11 mouse cellular contexts compared by ENCODE assay signal in the genomic region with DNA sequence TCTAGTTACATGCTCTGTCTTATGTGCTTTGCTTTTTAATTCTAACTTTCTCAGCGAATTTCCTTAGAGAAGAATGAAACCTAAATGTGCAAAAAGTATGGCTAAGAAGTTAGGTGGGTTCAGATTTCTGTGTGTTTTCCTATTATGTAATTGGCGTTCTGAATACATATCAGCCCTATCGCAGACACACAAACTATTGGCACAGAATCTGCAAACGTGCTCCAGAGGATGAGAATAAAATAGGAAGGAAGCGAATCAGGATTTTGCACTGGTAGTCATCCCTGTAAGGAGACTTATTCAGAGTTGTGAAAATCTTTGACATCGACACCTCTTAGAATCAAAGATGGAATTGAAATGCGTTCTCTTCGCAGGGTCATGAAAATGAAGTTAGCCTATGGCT.
DNase-seq lines count a peak whose midpoint lies in the region; ATAC-seq and TF ChIP-seq lines count a peak whose summit lies in the region.
"Had no signal": no experiment of that assay in that cellular context is flagged by ENCODE, and none has a peak within 500 bp of the region (broad histone marks: within the 10 kb centered on the region; RNA-seq: fewer than 3 reads in every experiment).

No protein-coding gene starts in this region.

- TF ChIP-seq EP300 in liver, postnatal 0 days (IDR thresholded peaks at IDR 0.05; ENCODE audit: low read depth) = no peak

- no peaks in the 10 kb centered on the region for H3K36me3 ChIP-seq in liver, embryonic 12.5 days
- no peaks in the 10 kb centered on the region for H3K36me3 ChIP-seq in liver, embryonic 11.5 days (ENCODE audit: control insufficient read depth, insufficient read depth, low read length)
- H3K36me3 ChIP-seq in hindbrain, embryonic 14.5 days (replicated peaks; ENCODE audit: control insufficient read depth, insufficient read depth) = no peaks in the 10 kb centered on the region
- no peaks in the 10 kb centered on the region for H3K36me3 ChIP-seq in neural tube, embryonic 13.5 days
- H3K36me3 ChIP-seq in liver, postnatal 0 days (replicated peaks; ENCODE audit: insufficient read depth, low read length) = no peaks in the 10 kb centered on the region

- no peak overlapping the region for H3K27ac ChIP-seq in liver, embryonic 12.5 days
- H3K27ac ChIP-seq in liver, embryonic 11.5 days (ENCODE audit: low read depth, low read length) = no peak overlapping the region; the same call in 1 of the 2 replicates
- H3K27ac ChIP-seq in hindbrain, embryonic 14.5 days = peak overlapping the region; percentile 23; the same call in 1 of the 2 replicates
- H3K27ac ChIP-seq in neural tube, embryonic 13.5 days (replicated peaks) = peak overlapping the region; percentile 76; the same call in 1 of the 2 replicates
- no peak overlapping the region for H3K27ac ChIP-seq in liver, postnatal 0 days (ENCODE audit: low read depth)
- H3K27ac ChIP-seq: kidney, postnatal 0 days had no signal

- no peak overlapping the region for H3K9ac ChIP-seq in liver, embryonic 12.5 days
- no peak overlapping the region for H3K9ac ChIP-seq in liver, embryonic 11.5 days (ENCODE audit: low read depth, low read length)
- H3K9ac ChIP-seq in hindbrain, embryonic 14.5 days = peak overlapping the region; percentile 12
- H3K9ac ChIP-seq in neural tube, embryonic 13.5 days = no peak overlapping the region
- H3K9ac ChIP-seq in liver, postnatal 0 days (replicated peaks) = no peak overlapping the region

- 66% methylated on average over 8 of the region's 8 CpGs for WGBS in liver, embryonic 12.5 days (ENCODE audit: insufficient replicate concordance)
- 73% methylated on average over 8 of the region's 8 CpGs for WGBS in liver, embryonic 11.5 days
- 69% methylated on average over 8 of the region's 8 CpGs for whole genome bisulfite sequencing in hindbrain, embryonic 14.5 days
- whole genome bisulfite sequencing in neural tube, embryonic 13.5 days = 78% methylated on average over 8 of the region's 8 CpGs
- 66% methylated on average over 8 of the region's 8 CpGs for WGBS in liver, postnatal 0 days (ENCODE audit: insufficient replicate concordance)

- H3K4me1 ChIP-seq in liver, embryonic 12.5 days = peaks cover 12% of the 10 kb centered on the region
- peaks cover 5% of the 10 kb centered on the region for H3K4me1 ChIP-seq in liver, embryonic 11.5 days (replicated peaks; ENCODE audit: control insufficient read depth, insufficient read depth, low read length)
- peaks cover 14% of the 10 kb centered on the region for H3K4me1 ChIP-seq in hindbrain, embryonic 14.5 days (replicated peaks; ENCODE audit: control insufficient read depth, insufficient read depth, low read length)
- peaks cover 26% of the 10 kb centered on the region for H3K4me1 ChIP-seq in neural tube, embryonic 13.5 days (replicated peaks)
- no peaks in the 10 kb centered on the region for H3K4me1 ChIP-seq in liver, postnatal 0 days (ENCODE audit: insufficient read depth)

- no peak for TF ChIP-seq CTCF in liver, postnatal 0 days (IDR thresholded peaks at IDR 0.05; ENCODE audit: low read depth)

- no peak for ATAC-seq in liver, embryonic 12.5 days
- no peak for ATAC-seq in liver, embryonic 11.5 days (replicated peaks; ENCODE audit: low FRiP score)
- no peak for ATAC-seq in hindbrain, embryonic 14.5 days (ENCODE audit: low FRiP score)
- ATAC-seq in neural tube, embryonic 13.5 days (ENCODE audit: low read depth) = no peak
- no peak for ATAC-seq in liver, postnatal 0 days

- no peaks in the 10 kb centered on the region for H3K9me3 ChIP-seq in liver, embryonic 12.5 days (replicated peaks)
- H3K9me3 ChIP-seq in liver, embryonic 11.5 days (ENCODE audit: control insufficient read depth, low read length) = no peaks in the 10 kb centered on the region
- no peaks in the 10 kb centered on the region for H3K9me3 ChIP-seq in hindbrain, embryonic 14.5 days (ENCODE audit: control insufficient read depth, low read length)
- H3K9me3 ChIP-seq in neural tube, embryonic 13.5 days = no peaks in the 10 kb centered on the region
- H3K9me3 ChIP-seq in liver, postnatal 0 days (ENCODE audit: low read length) = no peaks in the 10 kb centered on the region

- 0 out of 2 replicates have a peak overlapping the region, but pooled peaks have one; percentile 28 for H3K4me2 ChIP-seq in liver, embryonic 12.5 days
- H3K4me2 ChIP-seq in liver, embryonic 11.5 days = no peak overlapping the region; the same call in 1 of the 2 replicates
- H3K4me2 ChIP-seq in hindbrain, embryonic 14.5 days (replicated peaks) = peak overlapping the region; percentile 43
- H3K4me2 ChIP-seq in neural tube, embryonic 13.5 days = peak overlapping the region; percentile 45
- no peak overlapping the region for H3K4me2 ChIP-seq in liver, postnatal 0 days (ENCODE audit: low read depth, low read length)

- DNase-seq in heart, adult 11 months = peak; percentile 1
- DNase-seq in heart, adult 18-20 months = no peak
- no peak for DNase-seq in liver, embryonic 11.5 days (ENCODE audit: low spot score)
- DNase-seq in hindbrain, embryonic 14.5 days (ENCODE audit: low spot score) = no peak
- DNase-seq in kidney, postnatal 36 days = no peak
- DNase-seq in liver, postnatal 0 days = no peak
- DNase-seq: gastrocnemius, postnatal 36 days had no signal

- H3K27me3 ChIP-seq in liver, embryonic 12.5 days (replicated peaks) = peaks cover 20% of the 10 kb centered on the region
- no peaks in the 10 kb centered on the region; the same call in 1 of the 2 replicates for H3K27me3 ChIP-seq in liver, embryonic 11.5 days (replicated peaks; ENCODE audit: control insufficient read depth, insufficient read depth, low read length)
- no peaks in the 10 kb centered on the region for H3K27me3 ChIP-seq in hindbrain, embryonic 14.5 days (ENCODE audit: control insufficient read depth, insufficient read depth, low read length)
- H3K27me3 ChIP-seq in neural tube, embryonic 13.5 days = no peaks in the 10 kb centered on the region
- no peaks in the 10 kb centered on the region for H3K27me3 ChIP-seq in liver, postnatal 0 days (ENCODE audit: insufficient read depth, low read length)
- H3K27me3 ChIP-seq: CH12.LX had no signal

- H3K4me3 ChIP-seq in liver, embryonic 12.5 days = no peak overlapping the region
- no peak overlapping the region for H3K4me3 ChIP-seq in liver, embryonic 11.5 days (ENCODE audit: low read depth, low read length)
- peak overlapping the region; percentile 13 for H3K4me3 ChIP-seq in hindbrain, embryonic 14.5 days (replicated peaks; ENCODE audit: low read length)
- H3K4me3 ChIP-seq in neural tube, embryonic 13.5 days = peak overlapping the region; percentile 17; the same call in 1 of the 2 replicates
- H3K4me3 ChIP-seq in liver, postnatal 0 days (ENCODE audit: low read depth, low read length) = no peak overlapping the region

Comparison
In these comparisons a context has a peak if more than half of its experiments do, and no peak if none do; other contexts are left out.
1. H3K4me2 ChIP-seq: peak in liver, embryonic 12.5 days (single experiment), hindbrain, embryonic 14.5 days (single experiment) and neural tube, embryonic 13.5 days (single experiment); none in liver, embryonic 11.5 days (single experiment) and liver, postnatal 0 days (single experiment).
2. H3K27ac ChIP-seq: peak in hindbrain, embryonic 14.5 days (single experiment) and neural tube, embryonic 13.5 days (single experiment); none in liver, embryonic 12.5 days (single experiment), liver, embryonic 11.5 days (single experiment) and liver, postnatal 0 days (single experiment).
3. H3K4me3 ChIP-seq: peak in hindbrain, embryonic 14.5 days (single experiment) and neural tube, embryonic 13.5 days (single experiment); none in liver, embryonic 12.5 days (single experiment), liver, embryonic 11.5 days (single experiment) and liver, postnatal 0 days (single experiment).